In genomic region chr2:106517224-106517623, GRCm38 (mm10) we compare ENCODE assay signal across 10 mouse cellular contexts.
DNase-seq lines count a peak whose midpoint lies in the region.
"Had no signal": no experiment of that assay in that cellular context is flagged by ENCODE, and none has a peak within 500 bp of the region (broad histone marks: within the 10 kb centered on the region; RNA-seq: fewer than 3 reads in every experiment).

No protein-coding gene starts in this region.

- peak; percentile 42 for DNase-seq in heart, adult 11 months
- DNase-seq in heart, adult 9 months (ENCODE audit: low spot score in 2 of 2), result no peak
- DNase-seq in brain, adult 2 months (ENCODE audit: low read depth, low spot score), result peak; percentile 96
- peak; percentile 82 for DNase-seq in cerebellum, adult 9-11 months
- DNase-seq in left cerebral cortex, postnatal 14 days (ENCODE audit: low spot score in 2 of 2), result peak; percentile 53 to 71
- no peak for DNase-seq in kidney, adult 8-10 months
- no peak for DNase-seq in kidney, postnatal 25 days
- no peak for DNase-seq in spleen, postnatal 10 days (ENCODE audit: low spot score in 2 of 2)
- DNase-seq: liver; lung, adult 18-20 months had no signal

- intact Hi-C loops in left cerebral cortex, postnatal 14 days (cut with DNase I), result loop anchor here (10.0 kb wide), 2 partner anchors 128 to 178 kb away; partner anchors contain the start of gene Mpped2

Comparison
In these comparisons a context has a peak if more than half of its experiments do, and no peak if none do; other contexts are left out.
1. DNase-seq: peak in heart, adult 11 months (single experiment), brain, adult 2 months (single experiment), cerebellum, adult 9-11 months (single experiment) and left cerebral cortex, postnatal 14 days (2 of 2); none in heart, adult 9 months (0 of 2), kidney, adult 8-10 months (0 of 2), kidney, postnatal 25 days (0 of 2) and spleen, postnatal 10 days (0 of 2).